Mouse (Mus musculus) neural tube, embryonic 15.5 days (tissue): ENCODE data around the gene Hacl1. TPM values are rescaled to one million over a fixed set of nuclear protein-coding genes. Genes with fewer than 3 reads are reported as not detected.

Experiments used
- ATAC-seq: fragments of 200-750 bp; cut with Nextera tagmentation; 2 replicates; pipeline ENCODE4 v1.8.0; 2017; ENCODE audit warnings: mild to moderate bottlenecking, moderate TSS enrichment, moderate library complexity; ENCODE audit not compliant: low FRiP score
- H3K27ac ChIP-seq: fragments of 300-500 bp; sonication (generic); replicated peaks from 2 replicates; pipeline ENCODE4 v1.5.1; 2015; ENCODE audit warnings: mild to moderate bottlenecking, inconsistent platforms
- H3K27me3 ChIP-seq: fragments of 300-500 bp; sonication (generic); replicated peaks from 2 replicates; pipeline ENCODE4 v1.6.1; 2015; ENCODE audit warnings: inconsistent platforms
- H3K36me3 ChIP-seq: fragments of 300-500 bp; sonication (generic); 2 replicates; pipeline ENCODE4 v1.6.1; 2015; ENCODE audit warnings: inconsistent platforms
- H3K4me1 ChIP-seq: fragments of 300-500 bp; sonication (generic); 2 replicates; pipeline ENCODE4 v1.6.1; 2015; ENCODE audit warnings: inconsistent platforms
- H3K4me2 ChIP-seq: fragments of 300-500 bp; sonication (generic); 2 replicates; pipeline ENCODE4 v1.6.1; 2015; ENCODE audit warnings: inconsistent platforms, mild to moderate bottlenecking, moderate library complexity
- H3K4me3 ChIP-seq: fragments of 300-500 bp; sonication (generic); replicated peaks from 2 replicates; pipeline ENCODE4 v1.5.1; 2015; ENCODE audit warnings: mild to moderate bottlenecking, inconsistent platforms
- H3K9ac ChIP-seq: fragments of 300-500 bp; sonication (generic); replicated peaks from 2 replicates; pipeline ENCODE4 v1.6.1; 2015; ENCODE audit warnings: mild to moderate bottlenecking, inconsistent platforms
- H3K9me3 ChIP-seq: fragments of 300-500 bp; sonication (generic); replicated peaks from 2 replicates; pipeline ENCODE4 v1.6.1; 2016; ENCODE audit warnings: inconsistent platforms
- WGBS: fragments of 180-500 bp; shearing (Covaris S2); methylation state at CpG from one replicate; pipeline ENCODE4 v1.1.7; 2015; ENCODE audit warnings: mixed read lengths; 5-methylcytosine and 5-hydroxymethylcytosine counted together
- polyA plus RNA-seq: library from polyadenylated mRNA; unstranded; fragments of >200 nt; fragmentation: Nextera tagmentation; extraction: Ambion mirVana; gene quantifications from 2 replicates; pipeline ENCODE4 v1.2.1, GENCODE M21; 2015

Hacl1 gene
- polyA plus RNA-seq, 1 experiment from 2014 or later: 7.9 TPM

DNA sequence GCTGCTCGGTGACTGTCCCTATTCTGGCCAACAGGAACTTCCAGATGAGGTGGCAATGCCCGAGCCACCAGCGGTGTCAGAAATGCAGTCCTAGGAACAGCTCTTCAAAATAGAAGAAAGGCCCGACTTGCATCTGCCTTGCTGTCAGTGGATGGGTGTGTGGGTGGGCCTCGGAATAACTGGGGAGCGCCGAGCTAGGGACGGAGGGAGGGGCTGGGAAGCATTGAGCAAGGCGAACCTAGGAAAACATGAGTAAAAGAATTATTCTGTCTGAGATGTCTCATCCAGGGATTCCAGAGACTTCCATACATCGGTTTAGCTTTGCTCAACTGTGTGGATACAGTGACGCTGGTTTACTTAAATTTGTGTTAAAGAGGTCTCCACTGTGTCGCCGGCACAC lies 27.2 kb upstream of the Hacl1 start:
- 85% methylated on average over 13 of the region's 13 CpGs for WGBS
- Histone ChIP-seq H3K4me1 (peaks cover 38% of the 10 kb centered on the region), H3K36me3 (no peaks in the 10 kb centered on the region), H3K9me3 (no peaks in the 10 kb centered on the region), H3K9ac (no peak overlapping the region), H3K4me3 (no peak overlapping the region), H3K4me2 (no peak overlapping the region), H3K27ac (peak overlapping the region; percentile 3; the same call in 1 of the 2 replicates), H3K27me3 (no peaks in the 10 kb centered on the region)
- ATAC-seq: no peak

DNA sequence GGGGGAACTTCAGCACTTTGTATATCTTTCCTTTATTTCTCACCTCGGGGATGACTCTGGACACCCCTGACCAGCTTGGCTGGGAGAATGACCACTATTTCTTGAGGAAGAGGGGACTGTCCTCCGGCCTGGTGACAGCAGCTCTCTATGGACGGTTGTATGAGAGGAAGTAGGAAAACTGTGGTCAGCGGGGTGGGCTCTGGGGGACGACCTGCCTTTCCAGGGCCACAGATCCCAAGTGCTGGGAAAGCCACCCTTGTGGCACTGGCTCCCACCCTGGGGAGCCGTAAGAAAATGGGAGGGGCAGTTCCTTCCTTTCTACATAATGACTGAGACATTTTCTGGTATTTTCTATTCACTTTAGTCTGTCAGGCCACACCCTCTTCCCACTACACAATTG lies 26.7 kb upstream of the Hacl1 start:
- Histone ChIP-seq H3K9ac (no peak overlapping the region), H3K9me3 (no peaks in the 10 kb centered on the region), H3K4me1 (peaks cover 42% of the 10 kb centered on the region), H3K4me3 (no peak overlapping the region), H3K4me2 (no peak overlapping the region), H3K27ac (0 out of 2 replicates have a peak overlapping the region, but pooled peaks have one; percentile 3), H3K27me3 (no peaks in the 10 kb centered on the region), H3K36me3 (no peaks in the 10 kb centered on the region)
- no peak for ATAC-seq
- 84% methylated on average over 6 of the region's 6 CpGs for WGBS

DNA sequence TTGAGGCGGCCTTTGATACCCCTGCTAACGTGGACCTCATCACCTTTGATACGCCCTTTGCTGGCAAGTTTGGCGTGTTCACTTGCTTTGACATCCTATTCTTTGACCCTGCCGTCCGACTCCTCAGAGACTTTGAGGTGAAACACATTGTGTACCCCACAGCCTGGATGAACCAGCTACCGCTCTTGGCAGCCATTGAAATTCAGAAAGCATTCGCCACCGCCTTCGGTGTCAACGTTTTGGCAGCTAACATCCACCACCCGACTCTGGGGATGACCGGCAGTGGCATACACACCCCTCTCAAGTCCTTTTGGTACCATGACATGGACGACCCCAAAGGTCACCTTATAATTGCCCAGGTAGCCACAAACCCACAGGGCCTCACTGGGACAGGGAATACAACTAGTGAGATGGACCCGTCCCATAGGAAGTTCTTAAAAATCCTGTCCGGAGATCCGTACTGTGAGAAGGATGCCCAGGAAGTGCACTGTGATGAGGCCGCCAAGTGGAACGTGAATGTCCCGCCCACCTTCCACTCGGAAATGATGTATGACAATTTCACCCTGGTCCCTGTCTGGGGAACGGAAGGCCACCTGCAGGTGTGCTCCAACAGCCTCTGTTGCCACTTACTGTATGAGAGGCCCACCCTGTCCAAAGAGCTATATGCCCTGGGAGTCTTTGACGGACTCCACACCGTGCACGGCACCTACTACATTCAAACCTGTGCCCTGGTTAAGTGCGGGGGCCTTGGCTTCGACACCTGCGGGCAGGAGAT lies 26.0 kb upstream of the Hacl1 start:
- Histone ChIP-seq H3K4me1 (peaks cover 48% of the 10 kb centered on the region), H3K27ac (no peak overlapping the region), H3K4me3 (no peak overlapping the region), H3K9ac (no peak overlapping the region), H3K9me3 (no peaks in the 10 kb centered on the region), H3K36me3 (no peaks in the 10 kb centered on the region), H3K4me2 (no peak overlapping the region), H3K27me3 (no peaks in the 10 kb centered on the region)
- WGBS: 94% methylated on average over 28 of the region's 28 CpGs
- no peak for ATAC-seq

DNA sequence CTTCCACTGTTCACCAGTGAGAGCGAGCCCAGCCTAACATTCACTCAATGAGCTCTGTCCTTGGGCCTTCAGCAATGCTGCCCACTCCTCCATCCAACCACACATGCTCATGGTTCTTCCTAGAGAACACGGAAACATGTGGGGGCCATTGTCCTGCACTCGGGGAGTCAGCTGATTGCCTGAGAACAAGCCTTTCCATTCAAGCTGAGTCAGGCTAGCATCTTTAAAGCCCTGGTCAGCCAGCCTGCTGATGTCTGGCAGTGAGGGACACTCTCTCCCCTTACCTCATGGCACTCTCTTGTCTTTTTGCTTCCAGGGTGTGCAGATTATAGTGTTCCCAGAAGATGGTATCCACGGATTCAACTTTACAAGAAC lies 24.5 kb upstream of the Hacl1 start:
- no peaks in the 10 kb centered on the region for H3K27me3 ChIP-seq
- 65% methylated on average over 4 of the region's 4 CpGs for WGBS
- H3K27ac ChIP-seq: peak overlapping the region; percentile 99
- no peaks in the 10 kb centered on the region for H3K36me3 ChIP-seq
- H3K4me3 ChIP-seq: no peak overlapping the region
- H3K4me1 ChIP-seq: peaks cover 59% of the 10 kb centered on the region
- H3K9me3 ChIP-seq: no peaks in the 10 kb centered on the region
- H3K4me2 ChIP-seq: no peak overlapping the region
- no peak overlapping the region for H3K9ac ChIP-seq
- no peak for ATAC-seq

DNA sequence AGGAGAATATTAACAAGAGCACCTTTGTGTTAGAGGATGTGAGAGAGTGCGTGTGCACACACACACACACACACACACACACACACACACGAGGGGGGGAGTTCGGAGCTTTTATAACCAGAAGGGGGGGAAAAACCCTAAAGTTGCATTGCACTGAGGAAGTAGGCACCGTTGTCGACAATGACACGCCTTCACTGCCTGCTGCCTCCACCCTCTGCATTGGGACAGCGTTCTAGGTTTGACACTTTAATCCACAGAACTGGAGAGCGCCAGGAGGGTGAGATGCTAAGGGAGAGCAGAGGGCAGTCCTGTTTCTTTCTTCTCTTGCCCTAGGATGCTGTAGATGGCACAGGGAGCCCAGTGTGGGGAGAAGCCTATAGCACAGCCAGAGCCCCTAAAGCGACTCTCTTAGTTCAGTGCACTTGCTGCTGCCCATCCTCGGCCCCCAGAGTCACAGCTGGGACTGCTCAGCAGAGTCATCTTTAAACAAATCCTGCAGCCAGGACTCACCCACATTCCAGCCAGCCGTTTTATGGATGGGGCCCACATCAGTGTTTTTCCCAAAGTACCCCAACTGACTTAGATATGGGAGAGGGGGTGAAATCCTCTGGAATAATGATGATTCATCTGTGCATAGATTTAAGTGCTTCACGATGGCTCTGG lies 23.9 kb upstream of the Hacl1 start:
- H3K4me3 ChIP-seq: no peak overlapping the region
- H3K9me3 ChIP-seq: no peaks in the 10 kb centered on the region
- peaks cover 64% of the 10 kb centered on the region for H3K4me1 ChIP-seq
- H3K27me3 ChIP-seq: no peaks in the 10 kb centered on the region
- WGBS: 43% methylated on average over 12 of the region's 12 CpGs
- peak overlapping the region; percentile 99 for H3K27ac ChIP-seq
- no peaks in the 10 kb centered on the region for H3K36me3 ChIP-seq
- H3K9ac ChIP-seq: no peak overlapping the region; the same call in 1 of the 2 replicates
- H3K4me2 ChIP-seq: no peak overlapping the region
- ATAC-seq: no peak

DNA sequence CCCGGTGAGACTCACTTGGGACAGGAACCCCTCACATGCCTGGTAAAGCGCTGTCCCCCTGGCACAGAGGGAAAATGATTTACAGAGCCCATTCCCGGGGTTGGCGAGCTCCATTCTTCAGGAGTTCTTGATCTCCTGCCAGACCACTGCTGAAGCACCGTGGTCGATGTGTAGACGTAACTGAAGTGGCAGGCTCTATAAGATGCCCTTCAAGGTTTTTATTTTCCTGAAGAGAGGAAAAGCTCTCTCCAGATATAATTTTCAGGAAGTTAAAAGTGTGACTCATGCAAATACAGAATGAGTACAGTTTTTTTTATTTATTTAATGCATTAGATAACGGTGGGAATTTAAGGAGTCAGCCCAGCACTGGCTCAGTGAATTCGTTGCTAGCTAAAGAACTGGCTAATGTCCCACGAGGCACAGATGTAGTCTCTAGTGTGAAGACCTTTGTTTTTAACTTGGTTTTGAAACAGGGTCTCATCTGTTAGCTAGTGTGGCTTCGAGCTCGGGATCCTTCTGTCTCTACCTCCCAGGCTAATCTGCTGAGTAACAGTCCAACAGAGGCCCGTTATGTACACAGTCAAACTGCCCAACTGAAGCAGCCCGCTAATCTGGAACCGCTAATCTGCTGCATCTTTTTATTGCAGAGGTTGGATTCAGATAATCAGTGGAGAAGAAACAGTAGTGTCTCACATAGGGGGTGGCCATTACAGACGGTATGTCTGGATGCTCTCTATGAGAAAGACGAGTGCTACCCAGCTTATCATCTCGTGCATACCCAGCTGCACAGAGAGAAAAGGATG lies 23.2 kb upstream of the Hacl1 start:
- H3K9ac ChIP-seq: no peak overlapping the region; the same call in 1 of the 2 replicates
- no peak overlapping the region for H3K4me2 ChIP-seq
- no peaks in the 10 kb centered on the region for H3K36me3 ChIP-seq
- ATAC-seq: no peak
- H3K9me3 ChIP-seq: no peaks in the 10 kb centered on the region
- H3K4me3 ChIP-seq: no peak overlapping the region
- 25% methylated on average over 18 of the region's 18 CpGs for WGBS
- no peaks in the 10 kb centered on the region for H3K27me3 ChIP-seq
- H3K4me1 ChIP-seq: peaks cover 64% of the 10 kb centered on the region
- H3K27ac ChIP-seq: peak overlapping the region; percentile 99

DNA sequence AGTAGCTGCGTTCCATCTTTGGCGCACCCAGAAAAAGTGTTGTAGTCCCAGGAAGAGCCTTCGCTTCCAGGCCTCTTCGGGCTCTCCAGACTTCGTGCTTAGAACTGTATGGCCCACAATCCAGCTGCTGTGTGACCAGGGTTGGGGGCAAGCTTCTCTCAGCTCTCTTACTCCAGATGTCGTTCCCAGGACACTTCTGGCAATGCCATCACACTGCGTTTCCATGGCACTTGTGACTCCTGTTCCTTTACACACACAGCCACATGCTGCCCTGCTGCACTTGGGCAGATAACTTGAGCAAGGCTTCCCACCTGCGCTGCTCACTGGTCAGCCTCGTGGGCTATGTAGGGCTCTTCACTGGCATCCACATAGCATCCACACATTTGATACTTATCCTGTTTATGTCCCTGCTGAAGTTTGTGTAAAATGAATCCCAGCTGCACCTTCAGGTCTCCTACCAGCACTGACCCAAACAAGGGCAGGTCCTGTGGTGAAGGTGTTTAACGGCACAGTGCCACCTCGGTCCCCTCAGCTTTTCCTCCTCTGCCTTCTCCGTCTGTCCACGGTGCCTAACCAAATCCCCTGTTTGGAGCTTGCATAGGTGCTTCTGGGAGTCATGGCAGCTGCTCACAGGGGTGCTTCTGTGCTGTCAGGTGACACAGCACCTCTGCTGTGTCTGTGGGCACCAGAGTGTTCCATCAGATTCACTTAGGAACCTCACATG lies 22.5 kb upstream of the Hacl1 start:
- Histone ChIP-seq H3K27me3 (no peaks in the 10 kb centered on the region), H3K9ac (no peak overlapping the region), H3K4me1 (peaks cover 67% of the 10 kb centered on the region), H3K4me3 (no peak overlapping the region), H3K36me3 (no peaks in the 10 kb centered on the region), H3K9me3 (no peaks in the 10 kb centered on the region), H3K27ac (peak overlapping the region; percentile 99), H3K4me2 (no peak overlapping the region)
- no peak for ATAC-seq
- 85% methylated on average over 13 of the region's 13 CpGs for WGBS

DNA sequence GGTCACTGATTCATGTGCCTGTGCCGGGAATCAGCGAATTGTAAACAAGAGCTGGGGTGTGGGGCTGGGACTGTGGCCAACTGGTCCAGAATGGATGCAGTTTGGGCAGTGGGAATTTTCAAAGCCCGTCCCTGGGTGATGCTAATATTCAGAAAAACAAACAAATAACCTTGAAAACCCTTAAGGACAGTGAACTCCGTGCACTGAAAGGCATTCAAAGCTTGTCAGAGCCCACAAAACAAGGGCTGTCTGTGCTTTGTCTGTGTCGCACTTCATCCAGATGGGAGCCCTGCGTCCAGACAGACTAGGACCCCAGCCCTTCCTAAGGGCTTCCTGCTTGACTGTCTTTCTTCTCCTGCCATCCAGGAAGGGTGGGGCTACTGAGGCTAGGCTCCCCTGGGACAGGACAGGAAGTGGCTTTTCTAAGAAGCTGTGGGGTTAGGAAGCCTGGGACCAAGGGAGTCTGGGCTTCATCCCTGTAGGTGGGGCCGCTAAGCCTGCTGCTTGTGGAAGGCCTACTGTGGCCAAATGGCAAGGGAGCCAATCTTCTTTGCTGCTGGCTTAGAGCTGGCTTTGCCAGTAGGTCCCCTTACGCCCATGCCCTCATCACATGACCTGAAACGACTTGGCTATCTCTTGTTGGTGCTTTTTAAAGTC lies 21.6 kb upstream of the Hacl1 start:
- 17% methylated on average over 9 of the region's 9 CpGs for WGBS
- H3K4me1 ChIP-seq: peaks cover 74% of the 10 kb centered on the region

DNA sequence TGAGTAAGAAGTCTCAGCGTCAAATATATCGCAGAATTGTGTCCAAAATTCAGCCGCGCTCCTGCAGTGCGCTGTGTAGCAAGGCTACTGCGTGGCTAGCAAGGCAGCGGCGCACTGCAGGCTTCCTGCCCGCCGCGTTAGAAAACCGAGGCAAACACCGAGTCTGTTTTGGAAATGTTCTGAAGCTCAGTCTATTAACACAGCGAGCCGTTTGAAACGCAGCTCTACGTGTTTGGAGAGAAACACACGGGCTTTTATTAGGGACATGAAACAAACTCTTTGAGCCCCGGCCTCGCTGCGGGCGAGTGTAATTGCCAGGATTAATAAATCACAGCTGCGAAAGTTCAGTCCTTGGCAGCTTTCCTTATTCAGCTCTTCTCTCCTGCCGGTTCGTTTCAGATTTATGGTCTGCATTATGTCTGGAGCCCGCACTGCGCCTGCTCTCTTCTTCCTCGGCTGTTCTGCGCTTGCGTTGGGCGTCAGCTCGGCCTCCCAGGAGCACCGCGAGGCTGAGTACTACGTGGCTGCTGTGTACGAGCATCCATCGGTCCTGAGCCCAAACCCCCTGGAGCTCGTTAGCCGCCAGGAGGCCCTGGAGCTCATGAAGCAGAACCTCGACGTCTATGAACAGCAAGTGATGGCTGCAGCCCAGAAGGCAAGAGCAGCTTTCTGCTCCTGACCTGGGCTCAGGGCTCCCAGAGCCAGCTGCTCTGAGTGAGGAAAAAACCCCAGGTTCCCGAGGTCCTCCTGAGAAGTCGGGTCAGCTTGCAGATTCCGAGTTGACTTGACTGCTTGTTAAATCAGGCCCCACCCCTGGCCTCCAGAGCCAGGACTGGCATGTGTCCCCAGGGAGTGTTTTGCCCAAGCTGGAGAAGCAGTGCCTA lies 20.8 kb upstream of the Hacl1 start:
- peak overlapping the region; percentile 61 for H3K4me2 ChIP-seq
- peak; percentile 95 for ATAC-seq
- H3K36me3 ChIP-seq: no peaks in the 10 kb centered on the region
- no peaks in the 10 kb centered on the region for H3K9me3 ChIP-seq
- peaks cover 81% of the 10 kb centered on the region for H3K4me1 ChIP-seq
- H3K27me3 ChIP-seq: no peaks in the 10 kb centered on the region
- WGBS: under 1% methylated on average over 44 of the region's 44 CpGs
- peak overlapping the region; percentile 50 for H3K9ac ChIP-seq
- peak overlapping the region; percentile 99 for H3K27ac ChIP-seq
- H3K4me3 ChIP-seq: peak overlapping the region; percentile 37

More for the DNA sequence above, 21.6 kb upstream of the Hacl1 start:
- peak overlapping the region; percentile 61 for H3K4me2 ChIP-seq
- no peaks in the 10 kb centered on the region for H3K36me3 ChIP-seq
- H3K9ac ChIP-seq: peak overlapping the region; percentile 47
- peak overlapping the region; percentile 37 for H3K4me3 ChIP-seq
- ATAC-seq: peak; percentile 13; the same call in 1 of the 2 replicates
- no peaks in the 10 kb centered on the region for H3K9me3 ChIP-seq
- peak overlapping the region; percentile 99 for H3K27ac ChIP-seq
- no peaks in the 10 kb centered on the region for H3K27me3 ChIP-seq
